Comparison of ENCODE assay signal across 8 mouse cellular contexts in the genomic region with DNA sequence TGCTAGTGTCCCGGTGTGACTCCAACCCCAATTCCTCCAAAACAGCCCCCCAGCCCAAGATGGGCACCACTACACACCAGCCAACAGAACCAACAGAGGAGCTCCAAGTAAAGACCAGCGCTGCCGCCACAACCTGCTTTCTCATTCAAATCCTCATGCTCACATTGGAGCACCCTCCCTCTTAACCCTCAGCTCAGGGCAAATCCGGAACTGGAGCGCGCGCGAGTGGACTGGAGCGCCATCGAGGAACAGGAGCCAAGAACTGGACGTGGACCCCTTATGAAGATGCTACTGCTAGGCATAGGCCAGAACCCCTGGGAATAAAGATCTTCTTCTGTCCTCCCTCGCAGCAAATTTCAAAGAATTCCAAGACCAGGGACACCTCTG. TPM values are rescaled to one million over a fixed set of nuclear protein-coding genes. Genes with fewer than 3 reads are reported as not detected.
DNase-seq lines count a peak whose midpoint lies in the region; ATAC-seq and TF ChIP-seq lines count a peak whose summit lies in the region.

Gene Plch1 (minus strand): TSS at position 164 of the 387 bp plus-strand sequence.

- H3K27me3 ChIP-seq in heart, embryonic 14.5 days (ENCODE audit: control insufficient read depth, insufficient read depth, low read length): no peaks in the 10 kb centered on the region
- peaks cover 5% of the 10 kb centered on the region; the same call in 1 of the 2 replicates for H3K27me3 ChIP-seq in lung, embryonic 14.5 days (ENCODE audit: insufficient read depth, low read length)

- H3K36me3 ChIP-seq in heart, embryonic 14.5 days (ENCODE audit: control insufficient read depth, insufficient read depth, low read length): no peaks in the 10 kb centered on the region
- H3K36me3 ChIP-seq in lung, embryonic 14.5 days (ENCODE audit: insufficient read depth): no peaks in the 10 kb centered on the region

- peak within 1 kb of the TSS; percentile 68 to 85 for H3K4me3 ChIP-seq in heart, embryonic 14.5 days (ENCODE audit: control insufficient read depth in 1 of 2, insufficient read depth in 1 of 2, low read depth in 1 of 2, low read length in 2 of 2)
- H3K4me3 ChIP-seq in lung, embryonic 14.5 days (ENCODE audit: low read depth, low read length): peak within 1 kb of the TSS; percentile 64
- peak within 1 kb of the TSS; percentile 71 for H3K4me3 ChIP-seq in olfactory bulb, adult 2 months (ENCODE audit: insufficient read depth, low read depth, low read length)

- TF ChIP-seq CTCF in lung, embryonic 14.5 days (IDR thresholded peaks at IDR 0.05; ENCODE audit: low read depth): no peak
- no peak for TF ChIP-seq CTCF in olfactory bulb, adult 2 months (IDR thresholded peaks at IDR 0.05; ENCODE audit: insufficient read depth, low read depth, low read length)

- peak; percentile 93 for ATAC-seq in common myeloid progenitor, adult 5-6 weeks (replicated peaks; ENCODE audit: low read depth, poor library complexity, severe bottlenecking)
- ATAC-seq in heart, embryonic 14.5 days (ENCODE audit: insufficient number of reproducible peaks, insufficient read depth, low FRiP score, low read depth): peak; percentile 39; the same call in 1 of the 2 replicates
- peak; percentile 74 for ATAC-seq in lung, embryonic 14.5 days (ENCODE audit: insufficient read depth)

- WGBS in heart, embryonic 14.5 days: under 1% methylated on average over 12 of the region's 12 CpGs
- 0% methylated on average over 12 of the region's 12 CpGs for WGBS in lung, embryonic 14.5 days
- under 1% methylated on average over 12 of the region's 12 CpGs for WGBS in olfactory bulb, adult 2 months

- no peak for TF ChIP-seq POLR2A in olfactory bulb, adult 2 months (IDR thresholded peaks at IDR 0.05; ENCODE audit: insufficient read depth, low read depth, low read length)

- H3K4me1 ChIP-seq in heart, embryonic 14.5 days (ENCODE audit: control insufficient read depth in 2 of 2, insufficient read depth in 2 of 2, low read length in 2 of 2): peaks cover 0 to 12% of the 10 kb centered on the region in 2 experiments; a peak in 2 of 4 replicates
- no peaks in the 10 kb centered on the region for H3K4me1 ChIP-seq in lung, embryonic 14.5 days (ENCODE audit: insufficient read depth)
- peaks cover 4% of the 10 kb centered on the region; the same call in 1 of the 2 replicates for H3K4me1 ChIP-seq in olfactory bulb, adult 2 months (ENCODE audit: control insufficient read depth, insufficient read depth, low read length)

- H3K4me2 ChIP-seq in heart, embryonic 14.5 days (ENCODE audit: low read length): peak within 1 kb of the TSS; percentile 100
- peak within 1 kb of the TSS; percentile 96 for H3K4me2 ChIP-seq in lung, embryonic 14.5 days

- DNase-seq in B cell, adult 2 months: peak; percentile 5 to 23
- DNase-seq in NIH3T3 (ENCODE audit: low read depth): peak; percentile 20
- peak; percentile 79 for DNase-seq in kidney, postnatal 10 days
- DNase-seq in lung, embryonic 14.5 days: peak; percentile 80
- no peak for DNase-seq in adipocyte (ENCODE audit: low spot score)

- H3K27ac ChIP-seq in heart, embryonic 14.5 days (replicated peaks in 1 of 2; ENCODE audit: control insufficient read depth in 1 of 2, insufficient read depth in 1 of 2, low read depth in 2 of 2, low read length in 2 of 2): no peak within 1 kb of the TSS
- peak within 1 kb of the TSS; percentile 77 for H3K27ac ChIP-seq in lung, embryonic 14.5 days (ENCODE audit: low read depth)
- H3K27ac ChIP-seq in olfactory bulb, adult 2 months (ENCODE audit: insufficient read depth, low read depth, low read length): no peak within 1 kb of the TSS; the same call in 1 of the 2 replicates

- H3K9ac ChIP-seq in heart, embryonic 14.5 days (ENCODE audit: low read length): peak within 1 kb of the TSS; percentile 67
- peak within 1 kb of the TSS; percentile 61 for H3K9ac ChIP-seq in lung, embryonic 14.5 days

- no peaks in the 10 kb centered on the region for H3K9me3 ChIP-seq in heart, embryonic 14.5 days (ENCODE audit: control insufficient read depth, low read length)
- no peaks in the 10 kb centered on the region for H3K9me3 ChIP-seq in lung, embryonic 14.5 days (ENCODE audit: low read depth, low read length)

RNA-seq across cellular contexts. Expression of gene Plch1, which starts in this region (rescaled TPM):
- not detected in 2 replicates for total RNA-seq in common myeloid progenitor, adult 5-6 weeks (2017)
- polyA plus RNA-seq in heart, embryonic 14.5 days (2014; fragmentation: Nextera tagmentation; extraction: Ambion mirVana): 0.31 and 0.82 TPM in 2 replicates
- 7.3 and 7.5 TPM in 2 replicates for polyA plus RNA-seq in lung, embryonic 14.5 days (2014; fragmentation: Nextera tagmentation; extraction: Ambion mirVana)
- not detected in 2 replicates for polyA plus RNA-seq in olfactory bulb, adult 2 months (2012; ENCODE audit: insufficient read depth, insufficient read length, low replicate concordance, missing spikeins)

Comparison
In these comparisons a context has a peak if more than half of its experiments do, and no peak if none do; other contexts are left out.
1. Peak in ATAC-seq in common myeloid progenitor, adult 5-6 weeks; RNA of the gene not detected or under 1 TPM.
2. Peak in ATAC-seq, H3K4me3 ChIP-seq, H3K9ac ChIP-seq and H3K4me2 ChIP-seq in heart, embryonic 14.5 days; RNA of the gene not detected or under 1 TPM.
3. ATAC-seq: peak in every context shown above with its lines; median percentile 93 in common myeloid progenitor, adult 5-6 weeks; 74 in lung, embryonic 14.5 days; 39 in heart, embryonic 14.5 days.